Mouse (Mus musculus) lung, adult 2 months (tissue): ENCODE measurements around the gene Sp7.

Source experiments
- CTCF ChIP-seq: fragments of 200-500 bp; IDR thresholded peaks from 2 replicates; pipeline ENCODE4 v1.5.1; 2011; ENCODE audit warnings: mild to moderate bottlenecking, low read length, control low read depth; ENCODE audit not compliant: insufficient read depth
- POLR2A ChIP-seq: fragments of 200-500 bp; IDR thresholded peaks from 2 replicates; pipeline ENCODE4 v1.6.1; 2011; ENCODE audit warnings: low read depth, mild to moderate bottlenecking, control low read depth, low read length, borderline replicate concordance; ENCODE audit errors: extremely low read depth

GRCm38 (mm10) chr15:102308717-102309116 is 58.3 kb downstream of the Sp7 start:
- no peak for TF ChIP-seq POLR2A
- no peak for TF ChIP-seq CTCF
